Mouse (Mus musculus): ENCODE data around the gene Oat.

Oat gene

GRCm38 (mm10) chr7:132529206-132529605 lies 47.0 kb downstream of the Oat start:
- no peak for DNase-seq

DNA sequence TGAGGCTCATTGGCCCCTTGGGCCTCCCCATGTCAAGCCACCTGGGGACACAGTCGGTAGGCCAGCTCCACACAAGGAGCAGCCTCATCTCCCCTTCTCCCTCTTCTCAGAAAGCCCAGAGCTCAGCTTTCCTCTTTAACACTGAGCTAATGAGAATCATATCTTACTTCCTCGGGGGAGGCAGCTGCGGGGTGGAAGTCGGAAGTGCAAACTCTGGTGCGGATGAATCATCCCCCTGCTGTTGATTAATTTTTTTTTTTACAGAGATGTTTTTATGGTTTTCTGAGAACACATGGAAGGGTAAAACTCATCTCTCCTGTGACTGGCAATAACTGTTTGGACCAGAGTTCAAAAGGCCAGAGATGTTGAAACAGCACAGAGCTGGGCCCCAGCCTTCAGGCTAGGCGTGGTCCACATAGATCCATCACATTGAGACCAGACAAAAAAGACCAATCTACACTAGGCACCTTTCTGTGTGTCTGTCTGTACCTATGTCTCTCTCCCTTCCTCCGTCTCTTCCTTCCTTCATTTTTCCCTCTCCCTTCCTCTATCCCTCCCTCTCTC lies 62.7 kb downstream of the Oat start:
- DNase-seq: no peak

DNA sequence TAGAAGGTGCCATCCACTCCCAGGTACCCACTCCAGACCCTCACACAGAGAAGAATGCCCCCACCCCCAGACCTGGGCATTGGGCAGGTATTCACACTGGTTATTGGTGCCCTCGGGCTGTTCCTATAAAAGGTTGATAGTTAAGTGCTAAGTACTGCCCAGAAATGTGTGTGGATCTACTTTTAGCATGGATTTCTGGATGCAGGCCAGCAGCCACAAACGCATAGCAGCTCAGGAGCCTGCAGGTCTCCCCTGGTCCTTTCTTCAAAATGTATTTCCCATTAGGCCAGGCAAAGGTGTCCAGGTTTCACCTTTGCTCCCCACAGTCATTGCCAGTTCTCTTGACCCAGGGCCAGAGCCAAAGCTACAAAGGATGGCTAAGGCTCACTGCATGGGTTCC lies 67.1 kb downstream of the Oat start:
- DNase-seq: peak; percentile 7
